Mouse (Mus musculus) stomach, postnatal 0 days (tissue): ENCODE data around the gene Wdr48.

Source experiments
- CTCF ChIP-seq: IDR thresholded peaks from 2 replicates; pipeline ENCODE4 v1.5.1; 2016; ENCODE audit warnings: antibody characterized with exemption, low read depth, mild to moderate bottlenecking, moderate library complexity
- EP300 ChIP-seq: optimal IDR thresholded peaks from 2 replicates; pipeline ENCODE3; 2016; ENCODE audit warnings: antibody characterized with exemption

DNA sequence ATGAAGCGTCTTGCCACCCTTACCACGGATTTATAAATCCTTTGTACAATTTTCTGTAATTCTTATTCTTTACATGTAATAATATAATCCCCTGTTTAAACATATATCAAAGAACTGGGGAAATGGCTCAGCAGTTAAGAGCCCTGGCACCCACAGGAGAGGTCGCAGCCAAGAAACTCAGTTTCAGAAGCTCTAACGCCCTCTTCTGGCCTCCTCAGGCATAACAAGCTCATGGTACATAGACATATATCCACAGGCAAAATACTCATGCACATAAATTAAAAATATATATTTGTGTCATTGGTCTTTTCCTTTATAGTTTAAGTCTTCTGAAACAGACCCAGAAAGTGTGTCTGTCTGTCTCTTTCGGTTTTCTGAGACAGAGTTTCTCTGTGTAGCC is 79.9 kb downstream of the Wdr48 start:
- peak; percentile 52 for TF ChIP-seq CTCF
- no peak for TF ChIP-seq EP300
